Mouse (Mus musculus) intestine, embryonic 14.5 days (tissue): ENCODE measurements around the gene Fnd3c2. TPM values are rescaled to one million over a fixed set of nuclear protein-coding genes. Genes with fewer than 3 reads are reported as not detected.
"Not testable (repeated sequence)": the region's sequence is repeated elsewhere in the genome, so short reads cannot be mapped to it uniquely, and the experiment has no call there.

Experiments
- ATAC-seq: fragments of 200-750 bp; cut with Nextera tagmentation; replicated peaks from 2 replicates; pipeline ENCODE4 v1.8.0; 2017; ENCODE audit warnings: low read depth, moderate number of reproducible peaks, moderate TSS enrichment, moderate library complexity; ENCODE audit not compliant: low FRiP score, low TSS enrichment
- DNase-seq: peaks from one replicate; pipeline ENCODE4 v3.0.0-alpha.2; 2018; ENCODE audit warnings: low spot score
- H3K27ac ChIP-seq: fragments of 300-500 bp; sonication (generic); 2 replicates; pipeline ENCODE4 v1.5.1; 2014; ENCODE audit warnings: low read depth, mild to moderate bottlenecking, control low read depth
- H3K27me3 ChIP-seq: fragments of 300-500 bp; sonication (generic); replicated peaks from 2 replicates; pipeline ENCODE4 v1.6.1; 2014; ENCODE audit warnings: low read length, control low read depth; ENCODE audit not compliant: control insufficient read depth, insufficient read depth
- H3K36me3 ChIP-seq: fragments of 300-500 bp; sonication (generic); 2 replicates; pipeline ENCODE4 v1.6.1; 2014; ENCODE audit warnings: low read length, control low read depth; ENCODE audit not compliant: control insufficient read depth, insufficient read depth
- H3K4me1 ChIP-seq: fragments of 300-500 bp; sonication (generic); replicated peaks from 2 replicates; pipeline ENCODE4 v1.6.1; 2014; ENCODE audit warnings: low read length, control low read depth, mixed read lengths; ENCODE audit not compliant: control insufficient read depth, insufficient read depth
- H3K4me2 ChIP-seq: fragments of 300-500 bp; sonication (generic); 2 replicates; pipeline ENCODE4 v1.6.1; 2014; ENCODE audit warnings: low read length
- H3K4me3 ChIP-seq: fragments of 300-500 bp; sonication (generic); 2 replicates; pipeline ENCODE4 v1.5.1; 2014; ENCODE audit warnings: low read depth, low read length, control low read depth, mixed read lengths
- H3K9ac ChIP-seq: fragments of 300-500 bp; sonication (generic); 2 replicates; pipeline ENCODE4 v1.6.1; 2014; ENCODE audit warnings: mild to moderate bottlenecking, low read length
- H3K9me3 ChIP-seq: fragments of 300-500 bp; sonication (generic); 2 replicates; pipeline ENCODE4 v1.6.1; 2016; ENCODE audit warnings: low read length, control low read depth; ENCODE audit not compliant: control insufficient read depth
- WGBS: fragments of 180-500 bp; shearing (Covaris S2); extraction: QIAGEN DNeasy Blood & Tissue Kit; methylation state at CpG from one replicate; pipeline ENCODE4 v1.1.7; 2014; 5-methylcytosine and 5-hydroxymethylcytosine counted together
- polyA plus RNA-seq: library from polyadenylated mRNA; unstranded; fragments of >200 nt; fragmentation: Nextera tagmentation; extraction: Ambion mirVana; gene quantifications from 2 replicates; pipeline ENCODE4 v1.2.1, GENCODE M21; 2014

Gene Fnd3c2
- not detected in 2 replicates for polyA plus RNA-seq

GRCm38 (mm10) chrX:106255276-106255675 is at the start of gene Fnd3c2:
Fnd3c2 (minus strand) TSS chrX:106255376.
- H3K4me1 ChIP-seq = no peaks in the 10 kb centered on the region
- no peaks in the 10 kb centered on the region for H3K27me3 ChIP-seq
- H3K4me2 ChIP-seq = no peak within 1 kb of the TSS
- H3K27ac ChIP-seq = no peak within 1 kb of the TSS
- no peaks in the 10 kb centered on the region for H3K9me3 ChIP-seq
- no peak for DNase-seq
- no peak for ATAC-seq
- WGBS = 84% methylated on average over 4 of the region's 4 CpGs
- H3K4me3 ChIP-seq = no peak within 1 kb of the TSS
- no peaks in the 10 kb centered on the region for H3K36me3 ChIP-seq
- H3K9ac ChIP-seq = no peak within 1 kb of the TSS

- no peaks in the 10 kb centered on the region for H3K27me3 ChIP-seq
- DNase-seq = no peak
- no peaks in the 10 kb centered on the region for H3K36me3 ChIP-seq
- no peak overlapping the region for H3K4me2 ChIP-seq
- no peaks in the 10 kb centered on the region for H3K4me1 ChIP-seq
- no peak for ATAC-seq
- H3K9me3 ChIP-seq = no peaks in the 10 kb centered on the region
- H3K27ac ChIP-seq = no peak overlapping the region
- WGBS = 81% methylated on average over 2 of the region's 2 CpGs
- no peak overlapping the region for H3K4me3 ChIP-seq
- H3K9ac ChIP-seq = no peak overlapping the region
Observed at GRCm38 (mm10) chrX:106284441-106284840, 29.3 kb upstream of the Fnd3c2 start.

GRCm38 (mm10) chrX:106221058-106221457 is 34.1 kb downstream of the Fnd3c2 start, which contains the start of gene Taf9b:
Taf9b (minus strand) TSS chrX:106221158.
- Histone ChIP-seq H3K4me3 (peak within 1 kb of the TSS; percentile 42), H3K27ac (no peak within 1 kb of the TSS), H3K4me1 (no peaks in the 10 kb centered on the region), H3K27me3 (no peaks in the 10 kb centered on the region), H3K9ac (no peak within 1 kb of the TSS), H3K9me3 (0 out of 2 replicates have a peak, but pooled peaks cover 5% of the 10 kb centered on the region), H3K36me3 (no peaks in the 10 kb centered on the region), H3K4me2 (peak within 1 kb of the TSS; percentile 46)
- DNase-seq (no peak), ATAC-seq (no peak)
- WGBS = 93% methylated on average over 24 of the region's 25 CpGs

GRCm38 (mm10) chrX:106219171-106220032 is 35.8 kb downstream of the Fnd3c2 start:
- H3K27ac ChIP-seq = peak overlapping the region; percentile 44; the same call in 1 of the 2 replicates
- WGBS = 17% methylated on average over 48 of the region's 60 CpGs
- peak; percentile 95 for ATAC-seq

GRCm38 (mm10) chrX:106209100-106209499 is 46.1 kb downstream of the Fnd3c2 start:
- no peak for ATAC-seq

More at GRCm38 (mm10) chrX:106219171-106220032, 35.8 kb downstream of the Fnd3c2 start:
- 0 out of 2 replicates have a peak, but pooled peaks cover 5% of the 10 kb centered on the region for H3K9me3 ChIP-seq
- peak overlapping the region; percentile 57 for H3K9ac ChIP-seq
- H3K4me1 ChIP-seq = no peaks in the 10 kb centered on the region
- H3K36me3 ChIP-seq = no peaks in the 10 kb centered on the region
- H3K27me3 ChIP-seq = no peaks in the 10 kb centered on the region
- H3K4me3 ChIP-seq = peak overlapping the region; percentile 42
- peak; percentile 82 for DNase-seq
- peak overlapping the region; percentile 46 for H3K4me2 ChIP-seq

GRCm38 (mm10) chrX:106198904-106199303 is 56.3 kb downstream of the Fnd3c2 start:
- Histone ChIP-seq H3K27ac (no peak overlapping the region), H3K4me2 (no peak overlapping the region), H3K4me1 (no peaks in the 10 kb centered on the region), H3K36me3 (peaks cover 77% of the 10 kb centered on the region), H3K27me3 (no peaks in the 10 kb centered on the region), H3K9me3 (no peaks in the 10 kb centered on the region), H3K4me3 (no peak overlapping the region), H3K9ac (no peak overlapping the region)
- no peak for DNase-seq
- ATAC-seq = no peak
- 80% methylated on average over 5 of the region's 5 CpGs for WGBS

More at GRCm38 (mm10) chrX:106209100-106209499, 46.1 kb downstream of the Fnd3c2 start:
- Histone ChIP-seq H3K4me3 (no peak overlapping the region), H3K27ac (no peak overlapping the region), H3K9me3 (no peaks in the 10 kb centered on the region), H3K4me2 (no peak overlapping the region), H3K36me3 (peaks cover 12% of the 10 kb centered on the region; the same call in 1 of the 2 replicates), H3K27me3 (no peaks in the 10 kb centered on the region), H3K9ac (no peak overlapping the region), H3K4me1 (no peaks in the 10 kb centered on the region)
- WGBS = 80% methylated on average over 2 of the region's 2 CpGs
- no peak for DNase-seq

GRCm38 (mm10) chrX:106197308-106197707 is 57.9 kb downstream of the Fnd3c2 start:
- WGBS = 76% methylated on average over 5 of the region's 5 CpGs
- Histone ChIP-seq H3K27me3 (no peaks in the 10 kb centered on the region), H3K4me1 (no peaks in the 10 kb centered on the region), H3K36me3 (peaks cover 73% of the 10 kb centered on the region), H3K27ac (no peak overlapping the region), H3K4me3 (no peak overlapping the region), H3K9me3 (no peaks in the 10 kb centered on the region), H3K9ac (no peak overlapping the region), H3K4me2 (no peak overlapping the region)
- DNase-seq = no peak
- ATAC-seq = no peak

- H3K4me1 ChIP-seq, H3K27me3 ChIP-seq, ATAC-seq, H3K4me3 ChIP-seq, H3K4me2 ChIP-seq, DNase-seq, H3K9me3 ChIP-seq, H3K27ac ChIP-seq, H3K9ac ChIP-seq: not testable (repeated sequence)
- 90% methylated on average over 5 of the region's 6 CpGs for WGBS
- peaks cover 56% of the 10 kb centered on the region for H3K36me3 ChIP-seq
Observed at GRCm38 (mm10) chrX:106194361-106194760, 60.8 kb downstream of the Fnd3c2 start.
